Mouse (Mus musculus) small intestine, adult 2 months (tissue): Measurements from ENCODE around the gene Neurod6.

Experiments used
- CTCF ChIP-seq: fragments of 200-500 bp; IDR thresholded peaks from 2 replicates; pipeline ENCODE4 v1.5.1; 2012; ENCODE audit warnings: low read depth, mild to moderate bottlenecking, control low read depth, inconsistent platforms, low read length, moderate library complexity, mixed read lengths; ENCODE audit not compliant: insufficient replicate concordance, insufficient read length; ENCODE audit errors: extremely low read depth
- POLR2A ChIP-seq: fragments of 200-500 bp; IDR thresholded peaks from 2 replicates; pipeline ENCODE4 v1.6.1; 2012; ENCODE audit warnings: low read depth, mild to moderate bottlenecking, control low read depth, inconsistent platforms, low read length, moderate library complexity

DNA sequence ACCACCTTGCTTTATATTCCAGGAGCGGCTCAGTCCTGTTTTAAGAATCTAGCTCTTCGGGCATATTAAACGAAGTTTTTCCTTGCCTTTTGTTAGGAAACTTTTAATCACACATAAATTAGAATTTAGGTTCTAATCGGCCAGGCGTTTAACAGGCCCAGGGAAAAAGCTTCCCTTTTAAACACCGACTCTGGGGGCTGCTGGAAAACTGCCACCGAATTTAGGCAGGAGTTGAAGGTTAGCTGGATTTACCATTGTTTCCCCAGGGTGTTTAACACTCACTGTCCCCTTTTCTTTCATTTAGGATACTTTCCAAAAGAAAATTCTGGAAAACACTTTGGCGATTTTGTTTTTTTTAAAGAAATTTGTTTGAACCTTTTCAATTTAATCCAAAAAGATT lies 3.7 kb downstream of the Neurod6 start:
- TF ChIP-seq CTCF (no peak), POLR2A (no peak)
